Mouse (Mus musculus) lung, postnatal 0 days (tissue): ENCODE measurements around the gene Vdac1. TPM values are rescaled to one million over a fixed set of nuclear protein-coding genes. Genes with fewer than 3 reads are reported as not detected.
"Not testable (repeated sequence)": the region's sequence is repeated elsewhere in the genome, so short reads cannot be mapped to it uniquely, and the experiment has no call there.

Experiments
- ATAC-seq: fragments of 200-750 bp; cut with Nextera tagmentation; 2 replicates; pipeline ENCODE4 v1.8.0; 2017; ENCODE audit warnings: moderate library complexity
- DNase-seq: peaks from one replicate; pipeline ENCODE4 v3.0.0-alpha.2; 2016; ENCODE audit warnings: low spot score
- H3K27ac ChIP-seq: fragments of 300-500 bp; sonication (generic); 2 replicates; pipeline ENCODE4 v1.5.1; 2014; ENCODE audit warnings: antibody characterized with exemption, mild to moderate bottlenecking, low read length, mixed read lengths
- H3K27me3 ChIP-seq: fragments of 300-500 bp; sonication (generic); replicated peaks from 2 replicates; pipeline ENCODE4 v1.6.1; 2014; ENCODE audit warnings: low read length, mixed read lengths; ENCODE audit not compliant: insufficient read depth
- H3K36me3 ChIP-seq: fragments of 300-500 bp; sonication (generic); 2 replicates; pipeline ENCODE4 v1.6.1; 2014; ENCODE audit warnings: low read length, mixed read lengths; ENCODE audit not compliant: insufficient read depth
- H3K4me1 ChIP-seq: fragments of 300-500 bp; sonication (generic); 2 replicates; pipeline ENCODE4 v1.6.1; 2014; ENCODE audit warnings: antibody characterized with exemption, low read depth, low read length, mixed read lengths; ENCODE audit not compliant: insufficient read depth
- H3K4me2 ChIP-seq: fragments of 300-500 bp; sonication (generic); replicated peaks from 2 replicates; pipeline ENCODE4 v1.6.1; 2014; ENCODE audit warnings: low read depth, mild to moderate bottlenecking, low read length, moderate library complexity, mixed read lengths
- H3K4me3 ChIP-seq: fragments of 300-500 bp; sonication (generic); 2 replicates; pipeline ENCODE4 v1.5.1; 2014; ENCODE audit warnings: low read depth, low read length
- H3K9ac ChIP-seq: fragments of 300-500 bp; sonication (generic); replicated peaks from 2 replicates; pipeline ENCODE4 v1.6.1; 2014; ENCODE audit warnings: low read depth, mild to moderate bottlenecking
- H3K9me3 ChIP-seq: fragments of 300-500 bp; sonication (generic); 2 replicates; pipeline ENCODE4 v1.6.1; 2016; ENCODE audit warnings: low read length, mixed read lengths
- CTCF ChIP-seq: IDR thresholded peaks from 2 replicates; pipeline ENCODE4 v1.5.1; 2016; ENCODE audit warnings: antibody characterized with exemption, mild to moderate bottlenecking
- EP300 ChIP-seq: IDR thresholded peaks from 2 replicates; pipeline ENCODE4 v1.6.1; 2016; ENCODE audit warnings: antibody characterized with exemption, mild to moderate bottlenecking, control low read depth
- WGBS: fragments of 180-500 bp; shearing (Covaris S2); extraction: QIAGEN DNeasy Blood & Tissue Kit; methylation state at CpG from one replicate; pipeline ENCODE4 v1.1.7; 2014; 5-methylcytosine and 5-hydroxymethylcytosine counted together
- polyA plus RNA-seq: library from polyadenylated mRNA; unstranded; fragments of >200 nt; fragmentation: Nextera tagmentation; extraction: Ambion mirVana; gene quantifications from 2 replicates; pipeline ENCODE4 v1.2.1, GENCODE M21; 2015

Gene Vdac1
- polyA plus RNA-seq, 1 experiment from 2014 or later, result 127 TPM

- Histone ChIP-seq H3K4me1 (no peaks in the 10 kb centered on the region), H3K9ac (no peak overlapping the region), H3K4me2 (no peak overlapping the region), H3K9me3 (no peaks in the 10 kb centered on the region), H3K4me3 (no peak overlapping the region), H3K36me3 (peaks cover 43% of the 10 kb centered on the region), H3K27ac (no peak overlapping the region), H3K27me3 (no peaks in the 10 kb centered on the region)
- WGBS, result 90% methylated on average over 4 of the region's 4 CpGs
- ATAC-seq (no peak), DNase-seq (no peak)
- TF ChIP-seq EP300 (no peak), CTCF (no peak)
These were observed 16.9 kb downstream of the Vdac1 start for GRCm38 (mm10) chr11:52377579-52377978.

- Histone ChIP-seq H3K27ac (no peak overlapping the region), H3K4me1 (no peaks in the 10 kb centered on the region), H3K9me3 (no peaks in the 10 kb centered on the region), H3K4me3 (no peak overlapping the region), H3K36me3 (peaks cover 51% of the 10 kb centered on the region), H3K4me2 (no peak overlapping the region), H3K27me3 (no peaks in the 10 kb centered on the region), H3K9ac (no peak overlapping the region)
- WGBS, result 86% methylated on average over 3 of the region's 3 CpGs
- no peak for ATAC-seq
- DNase-seq, result no peak
- TF ChIP-seq EP300 (no peak), CTCF (no peak)
These were observed 18.6 kb downstream of the Vdac1 start for GRCm38 (mm10) chr11:52379241-52379640.

- 94% methylated on average over 14 of the region's 14 CpGs for WGBS
- no peak overlapping the region for H3K4me3 ChIP-seq
- TF ChIP-seq EP300 (no peak), CTCF (no peak)
- no peaks in the 10 kb centered on the region for H3K4me1 ChIP-seq
- H3K4me2 ChIP-seq, result no peak overlapping the region
- DNase-seq (no peak), ATAC-seq (no peak)
- H3K27me3 ChIP-seq, result no peaks in the 10 kb centered on the region
- no peak overlapping the region for H3K27ac ChIP-seq
- H3K36me3 ChIP-seq, result peaks cover 45% of the 10 kb centered on the region
- no peak overlapping the region for H3K9ac ChIP-seq
- H3K9me3 ChIP-seq, result no peaks in the 10 kb centered on the region
These were observed 23.1 kb downstream of the Vdac1 start for GRCm38 (mm10) chr11:52383741-52384140.

- no peak overlapping the region for H3K9ac ChIP-seq
- ATAC-seq (no peak), DNase-seq (peak; percentile 55)
- 54% methylated on average over 3 of the region's 3 CpGs for whole genome bisulfite sequencing
- H3K4me1 ChIP-seq, result no peaks in the 10 kb centered on the region
- peaks cover 40% of the 10 kb centered on the region for H3K36me3 ChIP-seq
- H3K4me3 ChIP-seq, result no peak overlapping the region
- no peaks in the 10 kb centered on the region for H3K9me3 ChIP-seq
- no peaks in the 10 kb centered on the region for H3K27me3 ChIP-seq
- H3K4me2 ChIP-seq, result no peak overlapping the region
- TF ChIP-seq EP300 (no peak), CTCF (peak; percentile 54)
- H3K27ac ChIP-seq, result no peak overlapping the region
These were observed 24.0 kb downstream of the Vdac1 start for GRCm38 (mm10) chr11:52384667-52385066.

- Histone ChIP-seq H3K4me1 (no peaks in the 10 kb centered on the region), H3K27ac (no peak overlapping the region), H3K4me2 (no peak overlapping the region), H3K27me3 (no peaks in the 10 kb centered on the region), H3K4me3 (no peak overlapping the region), H3K9me3 (no peaks in the 10 kb centered on the region), H3K9ac (no peak overlapping the region), H3K36me3 (peaks cover 36% of the 10 kb centered on the region)
- WGBS, result 82% methylated on average over 3 of the region's 3 CpGs
- TF ChIP-seq EP300 (no peak), CTCF (no peak)
- DNase-seq, result no peak
- ATAC-seq, result no peak
These were observed 26.2 kb downstream of the Vdac1 start for GRCm38 (mm10) chr11:52386892-52387291.

- peaks cover 36% of the 10 kb centered on the region for H3K36me3 ChIP-seq
- H3K9me3 ChIP-seq, result no peaks in the 10 kb centered on the region
- DNase-seq (no peak), ATAC-seq (no peak)
- no peak overlapping the region for H3K4me3 ChIP-seq
- no peak overlapping the region for H3K4me2 ChIP-seq
- no peak overlapping the region for H3K9ac ChIP-seq
- no peaks in the 10 kb centered on the region for H3K27me3 ChIP-seq
- 89% methylated on average over 12 of the region's 12 CpGs for WGBS
- no peak overlapping the region for H3K27ac ChIP-seq
- no peaks in the 10 kb centered on the region for H3K4me1 ChIP-seq
- no peak for TF ChIP-seq EP300
- no peak for TF ChIP-seq CTCF
These were observed 27.5 kb downstream of the Vdac1 start for GRCm38 (mm10) chr11:52388150-52388549.

- not testable (repeated sequence) for H3K9ac ChIP-seq, ATAC-seq, H3K27ac ChIP-seq, H3K4me1 ChIP-seq, DNase-seq, H3K9me3 ChIP-seq, H3K27me3 ChIP-seq, H3K4me3 ChIP-seq, H3K4me2 ChIP-seq
- 88% methylated on average over 5 of the region's 5 CpGs for whole genome bisulfite sequencing
- H3K36me3 ChIP-seq, result peaks cover 31% of the 10 kb centered on the region
These were observed 28.3 kb downstream of the Vdac1 start for GRCm38 (mm10) chr11:52388979-52389378.
